Mouse (Mus musculus) adrenal gland, postnatal 25 days (tissue): ENCODE data around the gene Myo1c. TPM values are rescaled to one million over a fixed set of nuclear protein-coding genes. Genes with fewer than 3 reads are reported as not detected.

Experiments
- DNase-seq: peaks from one replicate; pipeline ENCODE4 v3.0.0; 2021; ENCODE audit warnings: mixed read lengths
- total RNA-seq: library from RNA; stranded (reverse); gene quantifications from 2 replicates; pipeline ENCODE4 v1.2.3, GENCODE M21; 2021

Myo1c gene
- total RNA-seq, 1 experiment from 2014 or later, result 166 TPM

DNA sequence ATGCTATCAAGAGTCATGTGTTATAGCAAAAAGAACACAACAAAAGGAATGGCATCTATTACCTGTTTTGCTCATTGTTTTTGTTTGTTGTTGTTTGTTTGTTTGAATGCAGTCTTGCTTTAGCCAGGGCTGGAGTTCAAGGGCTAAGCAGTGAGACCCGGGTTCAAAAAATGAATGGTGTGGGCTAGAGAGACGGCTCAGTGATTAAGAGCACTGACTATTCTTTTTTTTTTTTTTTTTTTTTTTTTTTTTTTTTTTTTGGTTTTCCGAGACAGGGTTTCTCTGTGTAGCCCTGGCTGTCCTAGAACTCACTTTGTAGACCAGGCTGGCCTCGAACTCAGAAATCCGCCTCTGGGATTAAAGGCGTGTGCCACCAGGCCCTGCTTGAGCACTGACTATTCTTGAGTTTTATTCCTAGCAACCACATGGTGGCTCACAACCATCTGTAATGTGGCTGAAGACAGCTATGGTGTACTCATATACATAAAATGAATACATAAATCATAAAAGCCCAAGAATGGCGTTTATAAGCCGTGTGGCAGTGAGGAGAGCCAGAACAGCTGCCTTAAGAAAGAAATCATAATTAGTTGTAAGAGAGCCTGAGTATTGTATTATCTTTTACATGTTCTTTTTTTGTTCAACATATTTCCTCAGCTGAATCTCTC lies 66.5 kb downstream of the Myo1c start:
- no peak for DNase-seq

GRCm38 (mm10) chr11:75722339-75722738 lies 72.0 kb downstream of the Myo1c start:
- no peak for DNase-seq

Other genes with a start within 250 kb of the Myo1c start
- 12.4 and 23.9 TPM in 2 replicates for gene Serpinf1, start 227.8 kb upstream of the Myo1c start, total RNA-seq
- gene Serpinf2, start 210.9 kb upstream of the Myo1c start, total RNA-seq, result 7.7 TPM in 1 of 2 replicates, not detected in the other
- gene Wdr81, start 195.8 kb upstream of the Myo1c start, total RNA-seq, result 21.9 and 23.5 TPM in 2 replicates
- 16.2 and 16.8 TPM in 2 replicates for gene Tlcd2, start 188.8 kb upstream of the Myo1c start, total RNA-seq
- gene Prpf8, start 163.7 kb upstream of the Myo1c start, total RNA-seq, result 147 and 166 TPM in 2 replicates
- 12.7 and 14.6 TPM in 2 replicates for gene Rilp, start 140.4 kb upstream of the Myo1c start, total RNA-seq
- 9.4 and 10.0 TPM in 2 replicates for gene Scarf1, start 137.0 kb upstream of the Myo1c start, total RNA-seq
- gene Slc43a2, start 118.8 kb upstream of the Myo1c start, total RNA-seq, result 23.0 and 24.0 TPM in 2 replicates
- gene Pitpna, start 62.4 kb upstream of the Myo1c start, total RNA-seq, result 182 and 184 TPM in 2 replicates
- gene Inpp5k, start 19.5 kb upstream of the Myo1c start, total RNA-seq, result 40.6 and 61.6 TPM in 2 replicates
- gene Crk, start 28.8 kb downstream of the Myo1c start, total RNA-seq, result 112 and 117 TPM in 2 replicates
- gene Ywhae, start 82.4 kb downstream of the Myo1c start, total RNA-seq, result 594 and 621 TPM in 2 replicates
- 16.0 and 23.3 TPM in 2 replicates for gene Doc2b, start 145.5 kb downstream of the Myo1c start, total RNA-seq